Mouse (Mus musculus) heart, adult 11 months (tissue): Measurements from ENCODE around the gene Pde8b.

Experiments used
- DNase-seq: peaks from one replicate; pipeline ENCODE4 v3.0.0; 2022

The Pde8b gene

GRCm38 (mm10) chr13:95249511-95250456 is at the start of gene Pde8b:
TSS of gene Pde8b (minus strand) at chr13:95250336.
- DNase-seq = peak; percentile 91

DNA sequence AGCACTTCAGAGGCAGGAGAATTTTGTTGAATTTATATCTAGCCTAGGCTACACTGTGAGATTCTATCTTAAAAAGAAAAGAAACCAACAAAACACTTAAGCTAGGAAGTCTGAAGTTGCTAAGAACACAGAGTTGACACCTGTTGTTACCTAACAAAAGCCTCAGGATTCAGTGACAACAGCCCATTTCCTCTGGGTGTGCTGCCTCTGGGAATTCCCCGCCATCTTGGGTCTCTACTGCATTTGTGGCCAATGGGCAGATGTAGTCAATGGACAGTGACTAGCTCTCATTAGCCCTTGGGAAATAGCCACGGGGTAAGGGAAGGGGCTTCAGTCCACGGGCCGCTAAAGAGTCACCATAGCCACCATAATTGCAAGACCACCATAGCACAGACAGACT is 41.8 kb upstream of the Pde8b start:
- DNase-seq = no peak

GRCm38 (mm10) chr13:95288027-95288426 is 37.9 kb upstream of the Pde8b start:
- DNase-seq = no peak

DNA sequence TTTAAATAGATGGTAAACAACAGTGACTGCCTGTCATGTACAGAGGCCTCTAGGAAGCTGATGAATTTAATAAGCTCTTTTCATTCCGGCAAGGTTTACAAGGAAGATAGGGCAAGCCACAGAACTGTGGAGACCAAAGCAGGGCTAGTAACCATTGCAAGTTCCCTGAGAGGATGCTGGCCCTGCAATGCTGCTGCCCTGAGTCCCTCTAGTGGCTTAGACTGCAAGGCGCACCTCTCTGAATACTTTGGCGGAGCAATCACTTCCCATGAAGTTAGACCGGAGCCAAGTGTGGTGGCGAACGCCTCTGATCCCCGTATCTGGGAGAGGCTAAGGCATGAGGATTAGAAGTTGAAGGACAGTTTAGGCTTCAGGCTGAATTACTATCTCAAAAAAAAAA is 36.9 kb upstream of the Pde8b start:
- peak; percentile 90 for DNase-seq

- DNase-seq = peak; percentile 93
Observed at GRCm38 (mm10) chr13:95281740-95282673, 31.9 kb upstream of the Pde8b start.

GRCm38 (mm10) chr13:95278426-95279025 is 28.4 kb upstream of the Pde8b start:
- DNase-seq = peak; percentile 29

DNA sequence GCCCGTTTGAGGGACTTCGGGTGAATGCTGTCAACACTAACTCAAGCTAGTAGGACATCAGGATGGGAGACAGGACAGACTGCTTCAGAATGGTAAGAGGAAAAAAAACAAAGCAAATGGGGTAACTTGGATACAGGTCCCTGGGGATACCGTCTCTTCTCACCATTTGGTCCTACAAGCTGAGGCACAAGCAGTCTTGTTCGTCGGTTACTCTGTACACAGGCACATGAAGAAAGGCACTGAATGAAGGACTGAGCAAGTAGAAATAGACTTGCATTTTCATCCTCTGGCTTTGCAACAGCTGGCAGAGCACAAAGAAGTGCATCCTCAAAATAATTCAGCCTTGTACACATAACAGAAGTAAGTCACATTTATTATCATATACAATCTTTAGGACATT is 14.6 kb upstream of the Pde8b start:
- DNase-seq = peak; percentile 63

- peak; percentile 96 for DNase-seq
Observed at GRCm38 (mm10) chr13:95260886-95261789, 11.0 kb upstream of the Pde8b start.

- no peak for DNase-seq
Observed at GRCm38 (mm10) chr13:95260391-95260790, 10.3 kb upstream of the Pde8b start.

- DNase-seq = peak; percentile 70
Observed at GRCm38 (mm10) chr13:95257083-95257482, 6.9 kb upstream of the Pde8b start.

DNA sequence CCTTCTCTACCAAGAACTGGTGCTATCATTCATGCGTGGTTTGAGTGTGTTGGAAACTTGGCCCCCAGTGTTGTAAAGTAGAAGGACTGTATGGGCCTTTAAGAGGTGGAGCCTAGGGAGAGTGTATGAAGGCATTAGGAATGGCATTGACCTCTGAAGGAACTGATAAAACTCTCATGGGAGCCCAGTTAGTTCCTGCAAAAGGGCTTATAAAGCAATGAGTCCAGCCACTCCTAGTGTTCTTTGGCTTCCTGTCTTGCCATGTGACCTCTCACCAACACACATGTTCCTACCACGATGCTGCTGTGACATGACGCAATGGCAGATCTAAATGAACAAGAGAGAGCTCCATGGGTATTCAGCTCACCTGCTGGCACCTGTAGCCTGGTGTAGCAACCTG is 4.9 kb upstream of the Pde8b start:
- DNase-seq = peak; percentile 87

DNA sequence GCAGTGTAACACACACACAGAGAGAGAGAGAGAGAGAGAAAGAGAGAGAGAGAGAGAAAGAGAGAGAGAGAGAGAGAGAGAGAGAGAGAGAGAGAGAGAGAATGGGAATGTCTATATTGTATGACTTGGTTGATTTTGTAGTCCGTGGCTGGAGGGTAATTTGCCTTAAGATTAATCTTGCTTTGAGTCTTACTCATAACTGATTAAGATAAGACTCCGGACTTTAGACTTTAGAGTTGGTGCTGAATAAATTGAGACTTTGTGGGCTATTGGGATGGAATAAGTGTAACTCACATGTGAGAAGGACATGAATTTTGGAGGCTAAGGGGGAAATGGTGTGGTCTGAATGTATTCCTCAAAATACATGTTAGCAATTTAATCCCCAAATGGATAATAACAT is 7.1 kb downstream of the Pde8b start:
- no peak for DNase-seq

GRCm38 (mm10) chr13:95237488-95237887 is 12.6 kb downstream of the Pde8b start:
- DNase-seq = peak; percentile 25

DNA sequence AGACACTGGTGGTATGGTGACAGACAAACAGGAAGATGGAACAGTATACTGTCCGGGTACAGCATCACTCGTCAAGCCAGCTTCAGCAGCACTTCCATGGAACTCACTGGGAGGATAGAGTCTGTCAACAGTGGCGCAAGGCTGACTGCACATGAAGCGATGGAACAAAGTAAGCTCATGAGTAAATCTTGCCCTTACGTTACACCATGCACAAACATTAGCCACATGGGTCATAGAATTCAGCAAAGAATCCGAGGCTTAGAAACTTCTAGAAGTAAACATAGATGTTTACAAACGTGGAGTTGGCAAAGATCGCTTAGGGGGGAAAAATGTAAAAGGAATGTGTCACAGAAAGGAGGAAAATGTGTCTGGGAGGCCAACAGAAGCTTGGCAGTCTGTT is 14.9 kb downstream of the Pde8b start:
- peak; percentile 54 for DNase-seq

- DNase-seq = peak; percentile 64
Observed at GRCm38 (mm10) chr13:95231366-95232138, 18.6 kb downstream of the Pde8b start.

GRCm38 (mm10) chr13:95230326-95230725 is 19.8 kb downstream of the Pde8b start:
- DNase-seq = peak; percentile 2

DNA sequence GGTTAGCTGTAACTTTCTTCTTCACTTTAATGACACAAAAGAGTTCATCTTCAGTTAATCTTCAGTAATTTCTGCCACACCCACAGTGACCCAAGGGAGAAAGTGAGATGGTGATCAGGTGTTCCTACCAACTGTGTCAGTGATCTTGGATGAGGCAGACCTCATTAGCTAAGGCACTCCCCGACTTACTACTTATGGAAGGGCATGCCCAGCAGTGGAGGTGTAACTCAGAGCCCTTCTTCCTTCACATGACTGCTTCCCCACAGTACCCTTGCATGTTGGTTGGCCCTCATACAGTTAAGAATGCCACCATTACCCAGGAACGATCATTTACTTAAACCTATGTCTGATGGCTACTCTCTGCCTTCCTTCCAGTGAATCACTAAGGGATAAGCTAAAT is 25.6 kb downstream of the Pde8b start:
- peak; percentile 58 for DNase-seq

GRCm38 (mm10) chr13:95223427-95223772 is 26.7 kb downstream of the Pde8b start:
- no peak for DNase-seq

GRCm38 (mm10) chr13:95222569-95223426 is 27.3 kb downstream of the Pde8b start:
- peak; percentile 94 for DNase-seq

DNA sequence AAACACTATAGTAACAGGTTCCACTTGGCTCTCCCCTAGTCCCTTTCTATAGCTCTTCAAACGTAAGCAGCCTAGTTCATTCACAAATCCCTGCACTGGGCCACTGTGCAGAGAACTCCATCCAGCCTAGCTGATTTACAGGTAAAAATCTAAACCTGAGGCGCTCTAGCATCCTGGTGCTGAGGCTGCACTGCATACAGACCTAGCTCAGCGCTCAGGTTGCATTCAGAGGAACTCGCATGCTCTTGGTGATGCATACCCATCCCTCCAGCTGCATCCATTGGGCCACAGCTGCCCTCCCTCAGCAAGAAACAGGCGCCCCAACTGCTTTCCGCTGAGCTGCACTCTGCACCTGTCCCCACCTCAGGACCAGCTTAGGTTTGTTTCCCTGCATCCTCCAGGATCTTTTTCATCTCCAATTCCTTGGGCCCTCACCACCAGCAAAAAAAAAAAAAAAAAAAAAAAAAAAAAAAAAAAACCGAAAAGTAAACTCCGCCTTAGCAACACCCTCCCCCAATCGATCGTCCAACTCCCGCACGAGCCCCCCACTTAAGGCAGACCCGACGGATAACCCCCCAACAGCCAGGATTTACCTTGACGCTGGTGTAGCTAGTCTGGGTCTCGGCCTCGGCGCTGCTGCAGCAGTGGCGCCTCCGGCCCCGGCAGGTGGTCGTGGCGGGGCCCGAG is 28.1 kb downstream of the Pde8b start:
- DNase-seq = peak; percentile 75
